Mouse (Mus musculus): ENCODE data around the gene Cartpt.
"Not testable (repeated sequence)": the region's sequence is repeated elsewhere in the genome, so short reads cannot be mapped to it uniquely, and the experiment has no call there.

Gene Cartpt

GRCm38 (mm10) chr13:99900965-99901364 lies at the start of gene Cartpt:
Gene Cartpt (minus strand): TSS chr13:99901091.
- DNase-seq (ENCODE audit: low read depth), result no peak

DNA sequence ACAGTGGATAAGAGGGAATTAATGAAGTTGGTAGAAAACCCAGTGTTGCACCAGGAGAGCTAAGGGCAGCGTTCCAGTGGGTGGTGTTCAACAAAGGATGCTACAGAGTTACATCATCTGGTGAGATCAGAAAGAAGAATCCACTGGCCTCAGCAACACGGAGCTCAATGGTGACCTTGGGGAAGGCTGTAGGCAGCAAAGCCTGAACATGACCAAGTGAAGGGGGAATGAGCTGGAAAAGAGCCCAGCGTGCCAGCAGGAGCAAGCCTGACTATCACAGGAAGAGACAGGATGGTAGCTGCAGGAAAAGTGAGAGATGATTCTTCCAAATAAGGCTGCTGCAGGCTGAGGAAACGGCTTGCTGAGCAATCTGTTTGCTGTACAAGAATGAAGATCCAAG lies 46.5 kb upstream of the Cartpt start:
- DNase-seq (ENCODE audit: low read depth), result no peak

- no peak for DNase-seq (ENCODE audit: low read depth)
Observed at GRCm38 (mm10) chr13:99943525-99943924, 42.6 kb upstream of the Cartpt start.

- DNase-seq (ENCODE audit: low read depth), result no peak
Observed at GRCm38 (mm10) chr13:99940601-99941000, 39.7 kb upstream of the Cartpt start.

- no peak for DNase-seq (ENCODE audit: low read depth)
Observed at GRCm38 (mm10) chr13:99939320-99939671, 38.4 kb upstream of the Cartpt start.

GRCm38 (mm10) chr13:99938606-99939319 lies 37.9 kb upstream of the Cartpt start:
- no peak for DNase-seq (ENCODE audit: low read depth)

GRCm38 (mm10) chr13:99937741-99938140 lies 36.9 kb upstream of the Cartpt start:
- DNase-seq (ENCODE audit: low read depth), result no peak

DNA sequence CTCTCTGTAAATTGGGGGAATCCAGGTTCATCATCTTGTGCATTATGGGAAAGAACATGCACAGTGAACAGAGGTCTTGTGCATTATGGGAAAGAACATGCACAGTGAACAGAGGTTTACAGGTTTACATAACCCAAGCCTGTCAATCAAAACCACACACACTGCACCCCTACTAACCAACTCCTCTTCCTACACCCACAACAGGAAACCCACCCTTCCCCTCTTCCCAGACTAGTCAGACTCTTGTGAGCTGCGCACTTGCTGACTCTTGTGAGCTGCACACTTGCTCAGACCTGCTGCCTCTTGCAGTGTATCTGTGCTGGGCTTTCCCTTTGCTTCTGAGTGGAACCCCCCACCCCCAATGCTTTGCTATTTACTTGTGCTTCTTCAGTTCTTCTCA lies 31.5 kb upstream of the Cartpt start:
- no peak for DNase-seq (ENCODE audit: low read depth)

DNA sequence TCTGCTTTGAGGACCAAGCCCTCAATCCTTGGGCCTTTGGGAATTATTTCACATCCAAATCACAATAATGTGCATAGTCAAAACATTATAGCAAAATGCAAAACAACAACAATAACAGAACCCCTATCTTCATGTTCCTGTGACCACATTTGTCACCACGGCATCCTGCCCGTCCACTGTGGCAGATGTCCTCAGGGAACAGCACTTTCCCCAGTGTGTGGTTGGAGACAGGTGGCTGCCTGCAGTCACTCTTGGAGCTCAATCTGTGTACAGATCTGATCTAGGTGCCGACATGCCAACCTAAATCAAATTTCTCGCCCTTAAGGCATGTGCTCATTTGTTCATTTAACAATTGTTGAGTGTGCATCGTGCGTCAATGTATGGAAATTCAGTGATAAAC lies 30.6 kb upstream of the Cartpt start:
- DNase-seq (ENCODE audit: low read depth), result no peak

- no peak for DNase-seq (ENCODE audit: low read depth)
Observed at GRCm38 (mm10) chr13:99926249-99926648, 25.4 kb upstream of the Cartpt start.

DNA sequence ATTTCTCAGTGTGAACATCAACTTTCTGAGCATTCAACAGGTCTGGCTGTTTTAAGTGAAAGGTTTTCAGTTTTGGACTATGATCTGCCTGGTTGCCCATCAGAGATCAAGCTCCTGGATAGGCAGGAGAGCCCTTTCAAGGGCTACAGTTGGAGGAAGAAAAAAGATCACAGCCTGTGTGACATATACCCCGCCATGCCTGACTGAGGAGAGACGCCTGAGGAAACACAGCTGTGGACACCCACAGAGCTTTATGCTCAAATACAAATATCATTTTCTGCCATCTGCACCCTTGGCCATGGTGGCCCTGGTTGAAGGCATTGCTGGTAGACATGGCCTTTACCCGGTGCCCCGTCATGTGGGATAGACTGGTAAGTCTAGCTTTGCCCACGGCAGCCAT lies 14.7 kb upstream of the Cartpt start:
- no peak for DNase-seq (ENCODE audit: low read depth)

DNA sequence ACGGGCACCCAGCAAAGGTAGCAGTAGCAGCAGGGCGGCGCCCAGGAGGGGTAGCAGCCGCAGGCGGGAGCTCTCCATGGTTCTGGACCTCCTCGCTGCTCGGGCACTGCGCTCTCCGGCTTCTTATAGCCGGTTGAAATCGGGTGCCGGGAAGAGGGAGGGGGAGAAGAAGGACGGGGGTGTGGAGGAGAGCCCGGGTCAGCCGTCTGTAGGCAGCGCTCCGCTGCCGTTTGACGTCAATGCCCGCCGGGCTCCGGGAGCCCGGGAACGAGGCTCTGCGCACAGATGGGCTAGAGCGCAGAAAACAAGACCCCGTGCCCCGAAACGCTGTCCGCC lies 366 bp downstream of the Cartpt start:
- peak; percentile 6 for DNase-seq (ENCODE audit: low read depth)

DNA sequence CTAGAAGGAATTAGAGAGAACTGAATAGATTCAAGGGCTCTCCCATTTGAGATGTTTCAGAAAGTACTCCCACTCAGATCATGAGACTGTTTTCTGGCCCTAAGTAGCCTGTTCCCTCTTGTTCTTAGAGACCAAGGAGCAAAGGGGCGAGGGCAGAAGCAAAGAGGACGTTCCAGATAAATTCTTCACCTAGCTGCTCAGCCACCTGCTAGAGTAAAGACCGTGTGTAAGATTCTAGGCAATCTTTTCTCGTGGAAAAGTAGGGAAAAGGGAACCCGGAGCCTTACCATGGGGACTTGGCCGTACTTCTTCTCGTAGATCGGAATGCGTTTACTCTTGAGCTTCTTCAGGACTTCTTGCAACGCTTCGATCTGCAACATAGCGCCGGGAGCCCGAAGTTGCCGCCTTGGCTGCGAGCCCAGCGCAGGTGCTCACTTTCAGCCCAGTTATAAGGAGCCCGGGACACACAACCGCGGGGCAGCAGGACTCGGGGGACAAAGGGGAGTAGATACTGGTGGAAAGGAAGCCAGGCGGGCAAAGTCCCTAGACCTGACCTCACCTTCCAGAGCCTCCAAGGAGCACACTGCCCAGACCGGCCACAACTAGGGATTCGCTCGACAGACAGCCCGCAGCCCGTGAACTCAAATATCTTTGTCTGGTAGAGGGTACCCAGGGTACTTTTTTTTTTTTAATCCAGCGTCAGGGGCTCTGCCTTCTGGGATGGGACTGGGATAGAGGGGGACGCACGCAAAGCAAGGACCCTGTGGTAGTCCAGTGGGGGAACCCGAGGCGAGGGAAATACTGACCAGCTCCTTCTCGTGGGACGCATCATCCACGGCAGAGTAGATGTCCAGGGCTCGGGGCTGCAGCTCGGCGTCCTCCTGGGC lies 978 bp downstream of the Cartpt start:
- no peak for DNase-seq (ENCODE audit: low read depth)

DNA sequence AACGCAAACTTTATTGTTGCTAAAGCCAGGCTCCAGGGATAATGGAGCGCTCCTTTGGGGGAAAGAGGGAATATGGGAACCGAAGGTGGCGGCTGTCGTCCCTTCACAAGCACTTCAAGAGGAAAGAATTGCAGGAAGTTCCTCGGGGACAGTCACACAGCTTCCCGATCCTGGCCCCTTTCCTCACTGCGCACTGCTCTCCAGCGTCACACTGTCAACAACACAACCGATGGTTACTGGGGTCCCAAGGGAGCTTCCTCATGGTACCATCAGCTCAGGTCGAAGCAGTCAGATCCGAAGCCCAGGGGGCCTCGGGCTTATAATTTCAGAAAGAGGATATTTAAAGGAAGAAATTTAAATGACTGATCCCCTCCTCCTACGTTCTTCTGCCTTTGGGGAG lies 2.1 kb downstream of the Cartpt start:
- DNase-seq (ENCODE audit: low read depth), result no peak

- DNase-seq (ENCODE audit: low read depth), result no peak
Observed at GRCm38 (mm10) chr13:99885636-99886035, 15.3 kb downstream of the Cartpt start.

- not testable (repeated sequence) for DNase-seq (ENCODE audit: low read depth)
Observed at GRCm38 (mm10) chr13:99881774-99882173, 19.1 kb downstream of the Cartpt start.

GRCm38 (mm10) chr13:99879696-99880095 lies 21.2 kb downstream of the Cartpt start:
- DNase-seq (ENCODE audit: low read depth), result no peak

DNA sequence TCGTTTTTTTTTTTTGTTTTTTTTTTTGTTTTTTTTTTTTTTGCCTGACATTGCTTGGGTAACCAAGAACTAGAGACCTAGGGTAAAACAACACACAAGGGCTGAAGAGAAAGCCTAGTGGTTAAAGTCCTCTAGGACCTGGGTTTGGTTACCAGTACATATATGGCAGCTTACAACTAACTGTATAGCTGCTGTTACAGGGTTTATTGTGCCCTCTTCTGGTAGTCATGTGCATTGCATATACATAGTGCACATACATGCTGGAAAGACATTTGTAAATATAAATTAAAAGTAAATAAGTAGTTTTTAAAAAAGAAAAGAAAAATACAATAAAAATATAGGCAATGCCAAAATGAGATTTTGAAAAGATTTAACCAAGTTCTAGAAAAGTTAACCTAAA lies 28.8 kb downstream of the Cartpt start:
- no peak for DNase-seq (ENCODE audit: low read depth)

GRCm38 (mm10) chr13:99868438-99868837 lies 32.5 kb downstream of the Cartpt start:
- DNase-seq (ENCODE audit: low read depth), result no peak

DNA sequence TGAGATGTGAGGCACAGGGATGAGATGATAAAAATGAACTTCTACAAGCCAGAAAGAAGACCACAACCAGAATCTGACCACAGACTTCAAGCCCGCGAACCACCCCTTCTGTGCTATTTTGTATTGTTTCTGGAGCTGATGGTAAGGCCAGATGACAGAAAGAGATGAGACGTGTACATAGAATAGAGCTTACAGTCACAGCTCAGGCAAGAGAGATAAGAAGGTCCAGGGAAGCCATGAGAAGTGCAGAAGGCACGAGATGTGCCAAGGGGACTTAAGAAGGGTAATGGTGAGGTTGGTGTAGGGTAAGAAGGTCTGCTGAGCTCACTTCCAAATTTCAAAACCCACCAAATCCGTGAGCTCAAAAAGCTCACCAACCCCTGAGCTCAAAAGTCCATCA lies 36.6 kb downstream of the Cartpt start:
- DNase-seq (ENCODE audit: low read depth), result no peak

GRCm38 (mm10) chr13:99860670-99861069 lies 40.2 kb downstream of the Cartpt start:
- DNase-seq (ENCODE audit: low read depth), result no peak

DNA sequence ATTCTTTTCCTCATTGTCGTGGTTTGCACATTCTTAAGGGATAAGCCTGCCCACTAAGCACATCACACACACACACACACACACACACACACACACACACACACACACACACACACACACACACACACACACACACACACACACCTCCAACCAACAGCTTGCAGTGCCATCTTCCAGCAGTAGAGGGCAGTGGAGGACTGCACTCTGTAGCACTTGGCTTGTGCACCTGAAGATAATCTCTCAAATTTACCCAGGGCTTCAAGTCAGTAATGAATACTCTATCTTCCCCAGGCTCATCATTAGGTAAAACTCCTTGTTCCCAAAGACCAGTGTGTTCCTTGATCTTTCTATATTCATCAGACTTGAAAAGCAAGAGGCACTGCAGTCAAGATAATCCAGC lies 41.8 kb downstream of the Cartpt start:
- DNase-seq (ENCODE audit: low read depth), result peak; percentile 28

DNA sequence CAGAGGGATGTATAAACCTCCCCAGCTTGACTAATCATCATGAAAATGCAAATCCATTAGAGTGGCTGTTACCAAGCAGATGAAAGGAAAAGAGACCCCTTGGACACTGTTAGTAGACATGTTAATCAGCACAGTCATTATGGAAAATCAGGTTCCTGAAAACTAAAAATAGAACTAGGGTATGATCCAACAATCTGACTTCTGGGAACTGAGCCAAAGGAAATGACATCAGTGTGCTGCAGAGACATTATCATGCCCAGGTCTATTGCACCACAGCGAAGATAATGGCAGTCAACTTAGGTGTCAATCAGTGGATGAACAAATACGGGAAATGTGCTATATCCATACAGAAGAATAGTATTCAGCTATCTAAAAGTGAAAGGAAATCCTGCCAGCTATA lies 43.0 kb downstream of the Cartpt start:
- no peak for DNase-seq (ENCODE audit: low read depth)

DNA sequence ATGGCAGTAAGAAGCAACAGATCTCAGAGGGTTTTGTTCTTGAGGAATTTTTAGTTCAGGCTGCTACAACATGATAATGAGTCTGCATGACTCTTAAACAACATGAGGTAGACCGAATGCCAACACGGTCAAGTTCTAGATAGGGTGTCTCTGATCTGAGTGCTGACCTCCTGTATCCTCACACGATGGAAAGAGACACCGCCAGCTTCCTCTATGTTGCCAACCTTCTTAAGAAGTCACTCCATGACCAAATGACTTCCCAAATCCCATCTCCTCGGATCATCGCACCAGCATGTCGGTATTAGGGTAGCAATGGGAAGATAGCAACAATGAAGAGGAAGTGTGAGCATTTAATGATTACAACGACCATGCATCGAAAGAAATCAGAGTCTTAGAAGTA lies 43.6 kb downstream of the Cartpt start:
- no peak for DNase-seq (ENCODE audit: low read depth)
